Mouse (Mus musculus): Measurements from ENCODE around the gene Tbl1xr1.

The Tbl1xr1 gene

DNA sequence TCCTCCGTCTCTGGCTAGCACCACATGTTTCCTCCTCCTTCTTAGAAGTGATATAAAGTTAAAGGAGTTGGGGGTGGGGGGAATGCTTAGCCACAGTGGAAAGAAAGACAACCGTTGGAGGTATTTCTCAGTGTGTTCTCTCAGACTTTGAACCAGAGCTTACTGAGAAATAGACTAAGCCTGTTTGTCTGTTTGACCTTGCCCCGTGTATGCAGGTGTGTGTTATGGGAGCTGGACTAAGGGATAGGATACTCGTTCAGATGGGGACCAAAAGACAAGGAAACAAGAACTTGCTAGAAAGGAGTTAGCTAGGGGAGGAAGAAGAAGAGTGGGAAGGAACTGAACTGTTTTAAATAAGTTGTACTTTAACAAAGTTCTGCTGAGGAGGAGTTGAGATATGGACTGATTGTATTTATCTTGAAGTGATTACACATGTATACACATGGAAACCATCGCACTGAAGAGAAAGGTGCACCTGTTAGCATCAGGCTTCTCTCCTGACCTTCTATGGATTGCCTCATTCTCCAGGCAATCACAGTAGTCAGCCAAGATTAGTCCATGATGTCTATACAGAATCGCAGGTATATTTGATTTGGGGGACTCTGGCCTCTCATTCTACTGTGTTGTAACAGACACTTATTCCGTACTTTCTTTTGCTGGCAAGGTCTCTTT, 117.9 kb downstream of the Tbl1xr1 start:
- DNase-seq (ENCODE audit: extremely low spot score, low read depth, low spot score): no peak

DNA sequence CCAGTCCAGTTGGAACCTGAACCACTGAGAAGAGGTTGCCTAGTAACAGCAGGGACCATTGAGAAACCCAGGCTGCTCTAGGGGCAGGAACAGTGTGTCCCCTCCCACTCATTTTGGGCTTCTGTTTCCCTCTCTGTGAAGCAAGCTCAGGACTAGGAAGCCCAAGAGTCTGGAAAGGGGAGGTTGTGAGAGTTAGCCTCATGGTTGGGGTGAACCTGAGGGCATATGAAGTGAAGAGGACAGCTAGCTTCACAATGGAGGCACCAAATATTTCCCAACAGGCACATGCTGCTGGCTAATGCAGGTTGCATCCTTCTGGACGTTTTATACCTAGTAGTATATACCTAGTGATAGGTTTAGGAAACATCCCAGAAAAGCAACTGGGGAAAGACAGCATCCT, 122.3 kb downstream of the Tbl1xr1 start:
- no peak for DNase-seq (ENCODE audit: extremely low spot score, low read depth, low spot score)

DNA sequence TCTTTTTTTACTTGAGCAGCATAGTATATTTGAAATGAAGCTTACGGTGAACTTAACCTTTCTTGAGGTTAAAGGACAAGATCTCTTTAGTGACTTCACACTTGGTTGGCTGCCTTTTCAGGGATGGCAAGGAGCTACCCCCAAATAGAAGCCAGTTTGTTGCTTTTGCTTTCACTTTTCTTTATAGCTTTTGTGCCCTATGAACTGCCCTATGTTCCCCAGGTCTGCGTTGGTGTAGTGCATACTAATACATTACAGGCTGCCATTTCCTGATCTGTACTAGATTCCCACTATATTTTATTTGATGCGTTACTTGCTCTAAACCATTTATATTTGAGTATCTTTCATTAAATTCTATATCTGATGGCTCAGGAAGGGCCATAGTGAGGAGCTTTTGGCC, 127.7 kb downstream of the Tbl1xr1 start:
- no peak for DNase-seq (ENCODE audit: extremely low spot score, low read depth, low spot score)

DNA sequence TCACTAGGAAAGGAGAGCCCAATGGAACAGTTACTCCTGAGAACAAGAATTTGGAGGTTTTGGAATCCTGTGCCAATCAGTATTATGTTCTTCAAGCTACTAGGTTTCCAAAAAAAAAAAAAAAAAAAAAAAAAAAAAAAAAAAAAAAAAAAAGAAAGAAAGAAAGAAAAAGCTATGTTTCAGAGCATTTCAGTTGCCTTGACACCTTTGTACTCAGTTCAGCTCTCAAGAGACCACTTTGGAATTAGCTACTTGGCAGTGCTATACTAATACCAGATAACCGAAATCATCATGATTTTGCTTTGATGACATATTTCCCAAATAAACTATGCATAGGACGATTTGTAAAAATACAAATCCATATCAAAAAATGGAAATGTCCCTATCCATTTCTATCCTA, 145.1 kb downstream of the Tbl1xr1 start:
- DNase-seq (ENCODE audit: extremely low spot score, low read depth, low spot score): no peak

GRCm38 (mm10) chr3:22222351-22222750, 145.9 kb downstream of the Tbl1xr1 start:
- no peak for DNase-seq (ENCODE audit: extremely low spot score, low read depth, low spot score)

GRCm38 (mm10) chr3:22223023-22223422, 146.6 kb downstream of the Tbl1xr1 start:
- no peak for DNase-seq (ENCODE audit: extremely low spot score, low read depth, low spot score)

DNA sequence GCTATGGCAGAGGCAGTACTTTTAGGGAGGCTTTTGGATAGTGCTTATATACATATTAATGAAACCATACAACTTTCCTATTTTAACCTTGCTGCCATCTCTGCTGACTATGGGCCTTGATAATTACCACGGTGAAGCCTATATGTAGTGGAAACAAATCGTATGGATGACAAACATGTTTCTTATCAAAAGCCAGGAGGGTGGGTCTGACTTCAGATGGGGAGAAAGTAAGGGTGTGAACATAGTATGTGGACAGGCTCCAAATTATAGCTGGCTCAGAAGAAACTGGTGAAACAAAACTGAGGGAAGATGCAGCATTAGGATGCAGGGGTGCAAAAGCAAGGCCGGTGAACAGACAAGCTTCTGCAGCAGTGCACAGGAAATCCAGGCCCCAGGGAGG, 151.6 kb downstream of the Tbl1xr1 start:
- no peak for DNase-seq (ENCODE audit: extremely low spot score, low read depth, low spot score)

- DNase-seq (ENCODE audit: extremely low spot score, low read depth, low spot score): no peak
Measured at GRCm38 (mm10) chr3:22230635-22231034, 154.2 kb downstream of the Tbl1xr1 start.

- no peak for DNase-seq (ENCODE audit: extremely low spot score, low read depth, low spot score)
Measured at GRCm38 (mm10) chr3:22238106-22238900, 161.9 kb downstream of the Tbl1xr1 start.
